Mouse (Mus musculus) thymus, postnatal 14 days (tissue): ENCODE results near the gene Sox13.

Source experiments
- DNase-seq: peaks from one replicate; pipeline ENCODE4 v3.0.0; 2021

Sox13 gene

GRCm38 (mm10) chr1:133423543-133424480 lies at the start of gene Sox13:
TSS of gene Sox13 (minus strand) at chr1:133424377.
- DNase-seq: peak; percentile 41

GRCm38 (mm10) chr1:133471556-133471955 lies 47.4 kb upstream of the Sox13 start:
- no peak for DNase-seq

- DNase-seq: no peak
Measured at GRCm38 (mm10) chr1:133471086-133471485, 46.9 kb upstream of the Sox13 start.

GRCm38 (mm10) chr1:133470242-133471025 lies 46.3 kb upstream of the Sox13 start:
- no peak for DNase-seq

GRCm38 (mm10) chr1:133469213-133469612 lies 45.0 kb upstream of the Sox13 start:
- no peak for DNase-seq

GRCm38 (mm10) chr1:133468751-133469150 lies 44.6 kb upstream of the Sox13 start:
- DNase-seq: no peak

- DNase-seq: no peak
Measured at GRCm38 (mm10) chr1:133467905-133468304, 43.7 kb upstream of the Sox13 start.

GRCm38 (mm10) chr1:133463138-133463537 lies 39.0 kb upstream of the Sox13 start:
- DNase-seq: no peak

GRCm38 (mm10) chr1:133460996-133461395 lies 36.8 kb upstream of the Sox13 start:
- no peak for DNase-seq

- DNase-seq: no peak
Measured at GRCm38 (mm10) chr1:133456097-133456496, 31.9 kb upstream of the Sox13 start.

- DNase-seq: no peak
Measured at GRCm38 (mm10) chr1:133452564-133453165, 28.5 kb upstream of the Sox13 start.

GRCm38 (mm10) chr1:133451869-133452563 lies 27.8 kb upstream of the Sox13 start:
- DNase-seq: no peak

- DNase-seq: peak; percentile 8
Measured at GRCm38 (mm10) chr1:133451025-133451424, 26.8 kb upstream of the Sox13 start.

GRCm38 (mm10) chr1:133448351-133448931 lies 24.3 kb upstream of the Sox13 start:
- DNase-seq: peak; percentile 24

- no peak for DNase-seq
Measured at GRCm38 (mm10) chr1:133446291-133446690, 22.1 kb upstream of the Sox13 start.

GRCm38 (mm10) chr1:133444315-133444714 lies 20.1 kb upstream of the Sox13 start:
- no peak for DNase-seq

GRCm38 (mm10) chr1:133437916-133438683 lies 13.9 kb upstream of the Sox13 start:
- peak; percentile 75 for DNase-seq

GRCm38 (mm10) chr1:133434756-133435112 lies 10.6 kb upstream of the Sox13 start:
- no peak for DNase-seq

- no peak for DNase-seq
Measured at GRCm38 (mm10) chr1:133434018-133434755, 10.0 kb upstream of the Sox13 start.

- no peak for DNase-seq
Measured at GRCm38 (mm10) chr1:133432566-133432965, 8.4 kb upstream of the Sox13 start.

- DNase-seq: no peak
Measured at GRCm38 (mm10) chr1:133431133-133431532, 7.0 kb upstream of the Sox13 start.
